12 mouse cellular contexts compared by ENCODE assay signal in genomic region chr6:142508663-142509062, GRCm38 (mm10). TPM values are rescaled to one million over a fixed set of nuclear protein-coding genes. Genes with fewer than 3 reads are reported as not detected.
DNase-seq lines count a peak whose midpoint lies in the region; ATAC-seq and TF ChIP-seq lines count a peak whose summit lies in the region.
"Had no signal": no experiment of that assay in that cellular context is flagged by ENCODE, and none has a peak within 500 bp of the region (broad histone marks: within the 10 kb centered on the region; RNA-seq: fewer than 3 reads in every experiment).

No protein-coding gene starts in this region.

- peaks cover 19% of the 10 kb centered on the region for H3K27me3 ChIP-seq in heart, embryonic 12.5 days (replicated peaks)
- H3K27me3 ChIP-seq in limb, embryonic 15.5 days = peaks cover 10% of the 10 kb centered on the region; the same call in 1 of the 2 replicates
- H3K27me3 ChIP-seq in stomach, postnatal 0 days (ENCODE audit: control insufficient read depth, insufficient read depth, low read length) = no peaks in the 10 kb centered on the region
- H3K27me3 ChIP-seq: CH12.LX had no signal

- TF ChIP-seq CTCF in stomach, postnatal 0 days (IDR thresholded peaks at IDR 0.05; ENCODE audit: low read depth) = no peak

- no peak overlapping the region for H3K4me3 ChIP-seq in heart, embryonic 12.5 days
- no peak overlapping the region for H3K4me3 ChIP-seq in limb, embryonic 15.5 days
- no peak overlapping the region for H3K4me3 ChIP-seq in stomach, postnatal 0 days (ENCODE audit: low read depth, low read length)

- H3K9ac ChIP-seq in heart, embryonic 12.5 days = no peak overlapping the region
- no peak overlapping the region for H3K9ac ChIP-seq in limb, embryonic 15.5 days
- H3K9ac ChIP-seq in stomach, postnatal 0 days (ENCODE audit: low read length) = no peak overlapping the region

- ATAC-seq in heart, embryonic 12.5 days (ENCODE audit: insufficient number of reproducible peaks, low FRiP score) = no peak
- ATAC-seq in common myeloid progenitor, adult 5-6 weeks (replicated peaks; ENCODE audit: low read depth, poor library complexity, severe bottlenecking) = peak; percentile 16
- no peak for ATAC-seq in limb, embryonic 15.5 days (ENCODE audit: insufficient number of reproducible peaks, low FRiP score, low TSS enrichment, low read depth)
- no peak for ATAC-seq in stomach, postnatal 0 days (ENCODE audit: low FRiP score, low TSS enrichment)
- ATAC-seq in CD4-positive, CD25-positive, alpha-beta regulatory T cell, adult 4 months = no peak

- H3K9me3 ChIP-seq in heart, embryonic 12.5 days (replicated peaks) = no peaks in the 10 kb centered on the region
- no peaks in the 10 kb centered on the region for H3K9me3 ChIP-seq in limb, embryonic 15.5 days
- H3K9me3 ChIP-seq in stomach, postnatal 0 days (ENCODE audit: control insufficient read depth, low read length) = no peaks in the 10 kb centered on the region

- TF ChIP-seq EP300 in stomach, postnatal 0 days (optimal IDR thresholded peaks at IDR 0.05) = no peak

- peak overlapping the region; percentile 85 for H3K4me2 ChIP-seq in heart, embryonic 12.5 days
- no peak overlapping the region for H3K4me2 ChIP-seq in limb, embryonic 15.5 days
- no peak overlapping the region for H3K4me2 ChIP-seq in stomach, postnatal 0 days (replicated peaks; ENCODE audit: low read depth)

- peaks cover 14% of the 10 kb centered on the region; the same call in 1 of the 2 replicates for H3K36me3 ChIP-seq in heart, embryonic 12.5 days
- H3K36me3 ChIP-seq in limb, embryonic 15.5 days = no peaks in the 10 kb centered on the region
- peaks cover 2% of the 10 kb centered on the region; the same call in 1 of the 2 replicates for H3K36me3 ChIP-seq in stomach, postnatal 0 days (ENCODE audit: control insufficient read depth, insufficient read depth, low read length)

- peak overlapping the region; percentile 83 for H3K27ac ChIP-seq in heart, embryonic 12.5 days (ENCODE audit: poor library complexity, severe bottlenecking)
- peak overlapping the region; percentile 68; the same call in 1 of the 2 replicates for H3K27ac ChIP-seq in limb, embryonic 15.5 days
- no peak overlapping the region for H3K27ac ChIP-seq in stomach, postnatal 0 days (replicated peaks)
- H3K27ac ChIP-seq: macrophage had no signal

- peaks cover 29% of the 10 kb centered on the region for H3K4me1 ChIP-seq in heart, embryonic 12.5 days (replicated peaks)
- H3K4me1 ChIP-seq in limb, embryonic 15.5 days = peaks cover 17% of the 10 kb centered on the region
- 0 out of 2 replicates have a peak, but pooled peaks cover 5% of the 10 kb centered on the region for H3K4me1 ChIP-seq in stomach, postnatal 0 days (replicated peaks; ENCODE audit: control insufficient read depth, insufficient read depth)

- no peak for DNase-seq in heart, adult 9 months (ENCODE audit: low spot score in 2 of 2)
- DNase-seq in lung, adult 18-20 months = peak; percentile 22 to 50
- no peak for DNase-seq in lung, postnatal 14 days
- DNase-seq in stomach, postnatal 0 days (ENCODE audit: low spot score) = no peak
- DNase-seq: kidney, adult 9 months had no signal

- WGBS in heart, embryonic 12.5 days = 8% methylated on average over 4 of the region's 4 CpGs
- 51% methylated on average over 4 of the region's 4 CpGs for WGBS in limb, embryonic 15.5 days
- WGBS in stomach, postnatal 0 days = 67% methylated on average over 4 of the region's 4 CpGs

RNA-seq across cellular contexts. Expression of gene Ldhb, which starts 0.9 kb away (rescaled TPM):
- polyA plus RNA-seq in heart, embryonic 12.5 days (2016; fragmentation: Nextera tagmentation; extraction: Ambion mirVana) = 777 and 782 TPM in 2 replicates
- 6.3 and 10.7 TPM in 2 replicates for total RNA-seq in common myeloid progenitor, adult 5-6 weeks (2017)
- polyA plus RNA-seq in limb, embryonic 15.5 days (2015; fragmentation: Nextera tagmentation; extraction: Ambion mirVana) = 183 and 200 TPM in 2 replicates
- polyA plus RNA-seq in stomach, postnatal 0 days (2015; fragmentation: Nextera tagmentation; extraction: Ambion mirVana) = 151 and 174 TPM in 2 replicates
- polyA plus RNA-seq in CD4-positive, CD25-positive, alpha-beta regulatory T cell, adult 4 months (2017; shearing (Covaris generic)) = 100 to 1,000 TPM in 1 of 2 experiments, 10 to 100 TPM in 1; 95.9 to 136 TPM

RNA-seq across cellular contexts. Expression of gene Gys2, which starts 35.8 kb away (rescaled TPM):
- polyA plus RNA-seq in heart, embryonic 12.5 days (2016; fragmentation: Nextera tagmentation; extraction: Ambion mirVana) = 0.40 TPM in 1 of 2 replicates, not detected in the other
- not detected in 2 replicates for total RNA-seq in common myeloid progenitor, adult 5-6 weeks (2017)
- not detected in 2 replicates for polyA plus RNA-seq in limb, embryonic 15.5 days (2015; fragmentation: Nextera tagmentation; extraction: Ambion mirVana)
- polyA plus RNA-seq in stomach, postnatal 0 days (2015; fragmentation: Nextera tagmentation; extraction: Ambion mirVana) = 0.07 and 0.58 TPM in 2 replicates
- not detected for polyA plus RNA-seq in CD4-positive, CD25-positive, alpha-beta regulatory T cell, adult 4 months (2017; shearing (Covaris generic))
- total RNA-seq: CH12.LX had no signal
- polyA plus RNA-seq: macrophage; neural tube, embryonic 14.5 days had no signal

Comparison
In these comparisons a context has a peak if more than half of its experiments do, and no peak if none do; other contexts are left out.
1. DNase-seq: peak in lung, adult 18-20 months (2 of 2); none in heart, adult 9 months (0 of 2), lung, postnatal 14 days (single experiment) and stomach, postnatal 0 days (single experiment).